Mouse (Mus musculus): Measurements from ENCODE around the gene Agbl1. TPM values are rescaled to one million over a fixed set of nuclear protein-coding genes. Genes with fewer than 3 reads are reported as not detected.
A peak's percentile ranks its signal among the peaks of the same experiment; 100 is the strongest.

Agbl1 gene
- polyA plus RNA-seq, 1 experiment from 2014 or later: not detected

- Histone ChIP-seq H3K9ac (ENCODE audit: low read length) (no peak overlapping the region), H3K4me1 (ENCODE audit: control insufficient read depth, insufficient read depth, low read length) (no peaks in the 10 kb centered on the region), H3K4me2 (ENCODE audit: low read depth, low read length) (no peak overlapping the region), H3K36me3 (ENCODE audit: control insufficient read depth, insufficient read depth) (no peaks in the 10 kb centered on the region), H3K27ac (ENCODE audit: low read length) (no peak overlapping the region), H3K4me3 (ENCODE audit: low read length) (no peak overlapping the region), H3K27me3 (ENCODE audit: control insufficient read depth, insufficient read depth, low read length) (no peaks in the 10 kb centered on the region), H3K9me3 (replicated peaks; ENCODE audit: control insufficient read depth, low read length) (no peaks in the 10 kb centered on the region)
- ATAC-seq (replicated peaks; ENCODE audit: extremely low read depth, insufficient read depth, low FRiP score): no peak
- WGBS: 15% methylated on average over 1 of the region's 1 CpGs
Observed at GRCm38 (mm10) chr7:76788561-76789306, 559.0 kb downstream of the Agbl1 start.

GRCm38 (mm10) chr7:76790041-76790440, 560.4 kb downstream of the Agbl1 start:
- no peak overlapping the region for H3K4me3 ChIP-seq (ENCODE audit: low read length)
- no peak for ATAC-seq (replicated peaks; ENCODE audit: extremely low read depth, insufficient read depth, low FRiP score)
- 51% methylated on average over 2 of the region's 2 CpGs for WGBS
- H3K9ac ChIP-seq (ENCODE audit: low read length): no peak overlapping the region
- no peaks in the 10 kb centered on the region for H3K27me3 ChIP-seq (ENCODE audit: control insufficient read depth, insufficient read depth, low read length)
- no peak overlapping the region for H3K27ac ChIP-seq (ENCODE audit: low read length)
- H3K9me3 ChIP-seq (replicated peaks; ENCODE audit: control insufficient read depth, low read length): no peaks in the 10 kb centered on the region
- H3K4me1 ChIP-seq (ENCODE audit: control insufficient read depth, insufficient read depth, low read length): no peaks in the 10 kb centered on the region
- no peak overlapping the region for H3K4me2 ChIP-seq (ENCODE audit: low read depth, low read length)
- no peaks in the 10 kb centered on the region for H3K36me3 ChIP-seq (ENCODE audit: control insufficient read depth, insufficient read depth)

GRCm38 (mm10) chr7:76791247-76791646, 561.6 kb downstream of the Agbl1 start:
- no peak overlapping the region for H3K27ac ChIP-seq (ENCODE audit: low read length)
- WGBS: 65% methylated on average over 4 of the region's 4 CpGs
- no peak overlapping the region for H3K4me3 ChIP-seq (ENCODE audit: low read length)
- H3K4me2 ChIP-seq (ENCODE audit: low read depth, low read length): no peak overlapping the region
- peak; percentile 18; the same call in 1 of the 2 replicates for ATAC-seq (replicated peaks; ENCODE audit: extremely low read depth, insufficient read depth, low FRiP score)
- H3K4me1 ChIP-seq (ENCODE audit: control insufficient read depth, insufficient read depth, low read length): no peaks in the 10 kb centered on the region
- no peaks in the 10 kb centered on the region for H3K36me3 ChIP-seq (ENCODE audit: control insufficient read depth, insufficient read depth)
- H3K27me3 ChIP-seq (ENCODE audit: control insufficient read depth, insufficient read depth, low read length): no peaks in the 10 kb centered on the region
- H3K9ac ChIP-seq (ENCODE audit: low read length): no peak overlapping the region
- no peaks in the 10 kb centered on the region for H3K9me3 ChIP-seq (replicated peaks; ENCODE audit: control insufficient read depth, low read length)

- ATAC-seq (replicated peaks; ENCODE audit: extremely low read depth, insufficient read depth, low FRiP score): no peak
- Histone ChIP-seq H3K4me3 (ENCODE audit: low read length) (no peak overlapping the region), H3K9ac (ENCODE audit: low read length) (no peak overlapping the region), H3K4me2 (ENCODE audit: low read depth, low read length) (no peak overlapping the region), H3K4me1 (ENCODE audit: control insufficient read depth, insufficient read depth, low read length) (no peaks in the 10 kb centered on the region), H3K27ac (ENCODE audit: low read length) (no peak overlapping the region), H3K9me3 (replicated peaks; ENCODE audit: control insufficient read depth, low read length) (no peaks in the 10 kb centered on the region), H3K36me3 (ENCODE audit: control insufficient read depth, insufficient read depth) (no peaks in the 10 kb centered on the region), H3K27me3 (ENCODE audit: control insufficient read depth, insufficient read depth, low read length) (no peaks in the 10 kb centered on the region)
- WGBS: 38% methylated on average over 3 of the region's 3 CpGs
Observed at GRCm38 (mm10) chr7:76810003-76810402, 580.3 kb downstream of the Agbl1 start.

GRCm38 (mm10) chr7:76820571-76820970, 590.9 kb downstream of the Agbl1 start:
- H3K9me3 ChIP-seq (replicated peaks; ENCODE audit: control insufficient read depth, low read length): no peaks in the 10 kb centered on the region
- H3K9ac ChIP-seq (ENCODE audit: low read length): no peak overlapping the region
- no peak overlapping the region for H3K4me3 ChIP-seq (ENCODE audit: low read length)
- no peak for ATAC-seq (replicated peaks; ENCODE audit: extremely low read depth, insufficient read depth, low FRiP score)
- no peaks in the 10 kb centered on the region for H3K36me3 ChIP-seq (ENCODE audit: control insufficient read depth, insufficient read depth)
- H3K27ac ChIP-seq (ENCODE audit: low read length): no peak overlapping the region
- H3K27me3 ChIP-seq (ENCODE audit: control insufficient read depth, insufficient read depth, low read length): no peaks in the 10 kb centered on the region
- no peaks in the 10 kb centered on the region for H3K4me1 ChIP-seq (ENCODE audit: control insufficient read depth, insufficient read depth, low read length)
- H3K4me2 ChIP-seq (ENCODE audit: low read depth, low read length): no peak overlapping the region
- 68% methylated on average over 2 of the region's 2 CpGs for whole genome bisulfite sequencing

- WGBS: 76% methylated on average over 3 of the region's 3 CpGs
- H3K4me3 ChIP-seq (ENCODE audit: low read length): no peak overlapping the region
- no peak overlapping the region for H3K4me2 ChIP-seq (ENCODE audit: low read depth, low read length)
- ATAC-seq (replicated peaks; ENCODE audit: extremely low read depth, insufficient read depth, low FRiP score): no peak
- no peak overlapping the region for H3K27ac ChIP-seq (ENCODE audit: low read length)
- no peaks in the 10 kb centered on the region for H3K36me3 ChIP-seq (ENCODE audit: control insufficient read depth, insufficient read depth)
- H3K4me1 ChIP-seq (ENCODE audit: control insufficient read depth, insufficient read depth, low read length): no peaks in the 10 kb centered on the region
- no peaks in the 10 kb centered on the region for H3K9me3 ChIP-seq (replicated peaks; ENCODE audit: control insufficient read depth, low read length)
- H3K9ac ChIP-seq (ENCODE audit: low read length): no peak overlapping the region
- H3K27me3 ChIP-seq (ENCODE audit: control insufficient read depth, insufficient read depth, low read length): no peaks in the 10 kb centered on the region
Observed at GRCm38 (mm10) chr7:76842146-76842545, 612.5 kb downstream of the Agbl1 start.

GRCm38 (mm10) chr7:76889416-76890209, 659.9 kb downstream of the Agbl1 start:
- Histone ChIP-seq H3K4me3 (ENCODE audit: low read length) (no peak overlapping the region), H3K9ac (ENCODE audit: low read length) (no peak overlapping the region), H3K4me2 (ENCODE audit: low read depth, low read length) (no peak overlapping the region), H3K36me3 (ENCODE audit: control insufficient read depth, insufficient read depth) (no peaks in the 10 kb centered on the region), H3K27me3 (ENCODE audit: control insufficient read depth, insufficient read depth, low read length) (no peaks in the 10 kb centered on the region), H3K27ac (ENCODE audit: low read length) (no peak overlapping the region), H3K9me3 (replicated peaks; ENCODE audit: control insufficient read depth, low read length) (no peaks in the 10 kb centered on the region), H3K4me1 (ENCODE audit: control insufficient read depth, insufficient read depth, low read length) (no peaks in the 10 kb centered on the region)
- WGBS: 67% methylated on average over 22 of the region's 22 CpGs
- ATAC-seq (replicated peaks; ENCODE audit: extremely low read depth, insufficient read depth, low FRiP score): no peak

GRCm38 (mm10) chr7:76904096-76904495, 674.4 kb downstream of the Agbl1 start:
- Histone ChIP-seq H3K4me1 (ENCODE audit: control insufficient read depth, insufficient read depth, low read length) (no peaks in the 10 kb centered on the region), H3K36me3 (ENCODE audit: control insufficient read depth, insufficient read depth) (no peaks in the 10 kb centered on the region), H3K27ac (ENCODE audit: low read length) (no peak overlapping the region), H3K9me3 (replicated peaks; ENCODE audit: control insufficient read depth, low read length) (no peaks in the 10 kb centered on the region), H3K9ac (ENCODE audit: low read length) (no peak overlapping the region), H3K27me3 (ENCODE audit: control insufficient read depth, insufficient read depth, low read length) (no peaks in the 10 kb centered on the region), H3K4me3 (ENCODE audit: low read length) (no peak overlapping the region), H3K4me2 (ENCODE audit: low read depth, low read length) (no peak overlapping the region)
- WGBS: 84% methylated on average over 1 of the region's 1 CpGs
- no peak for ATAC-seq (replicated peaks; ENCODE audit: extremely low read depth, insufficient read depth, low FRiP score)

- 79% methylated on average over 5 of the region's 5 CpGs for WGBS
- ATAC-seq (replicated peaks; ENCODE audit: extremely low read depth, insufficient read depth, low FRiP score): no peak
- no peak overlapping the region for H3K27ac ChIP-seq (ENCODE audit: low read length)
- no peak overlapping the region for H3K4me3 ChIP-seq (ENCODE audit: low read length)
- no peaks in the 10 kb centered on the region for H3K9me3 ChIP-seq (replicated peaks; ENCODE audit: control insufficient read depth, low read length)
- no peaks in the 10 kb centered on the region for H3K27me3 ChIP-seq (ENCODE audit: control insufficient read depth, insufficient read depth, low read length)
- no peak overlapping the region for H3K9ac ChIP-seq (ENCODE audit: low read length)
- H3K4me1 ChIP-seq (ENCODE audit: control insufficient read depth, insufficient read depth, low read length): no peaks in the 10 kb centered on the region
- no peak overlapping the region for H3K4me2 ChIP-seq (ENCODE audit: low read depth, low read length)
- H3K36me3 ChIP-seq (ENCODE audit: control insufficient read depth, insufficient read depth): no peaks in the 10 kb centered on the region
Observed at GRCm38 (mm10) chr7:76911672-76912071, 682.0 kb downstream of the Agbl1 start.

Measured in heart, embryonic 16.5 days (tissue).